Mouse (Mus musculus) forebrain, postnatal 0 days (tissue): ENCODE results near the gene Rbfox3. TPM values are rescaled to one million over a fixed set of nuclear protein-coding genes. Genes with fewer than 3 reads are reported as not detected.

ENCODE experiments used
- ATAC-seq: fragments of 200-750 bp; cut with Nextera tagmentation; 2 replicates; pipeline ENCODE4 v1.8.0; 2017; ENCODE audit warnings: mild to moderate bottlenecking, moderate library complexity
- DNase-seq: peaks from one replicate; pipeline ENCODE4 v3.0.0-alpha.2; 2015
- H3K27ac ChIP-seq: fragments of 300-500 bp; sonication (generic); 2 replicates; pipeline ENCODE4 v1.5.1; 2014; ENCODE audit warnings: low read depth, mild to moderate bottlenecking, antibody characterized with exemption, low read length, moderate library complexity, mixed read lengths
- H3K27me3 ChIP-seq: fragments of 300-500 bp; sonication (generic); 2 replicates; pipeline ENCODE4 v1.6.1; 2014; ENCODE audit warnings: mild to moderate bottlenecking, low read length, mixed read lengths; ENCODE audit not compliant: insufficient read depth
- H3K36me3 ChIP-seq: fragments of 300-500 bp; sonication (generic); 2 replicates; pipeline ENCODE4 v1.6.1; 2014; ENCODE audit warnings: mild to moderate bottlenecking, moderate library complexity; ENCODE audit not compliant: insufficient read depth
- H3K4me1 ChIP-seq: fragments of 300-500 bp; sonication (generic); 2 replicates; pipeline ENCODE4 v1.6.1; 2014; ENCODE audit warnings: antibody characterized with exemption; ENCODE audit not compliant: insufficient read depth
- H3K4me2 ChIP-seq: fragments of 300-500 bp; sonication (generic); 2 replicates; pipeline ENCODE4 v1.6.1; 2014; ENCODE audit warnings: low read depth, mild to moderate bottlenecking, moderate library complexity
- H3K4me3 ChIP-seq: fragments of 300-500 bp; sonication (generic); 2 replicates; pipeline ENCODE4 v1.5.1; 2014; ENCODE audit warnings: low read depth, low read length, mixed read lengths
- H3K9ac ChIP-seq: fragments of 300-500 bp; sonication (generic); 2 replicates; pipeline ENCODE4 v1.6.1; 2014; ENCODE audit warnings: mild to moderate bottlenecking
- H3K9me3 ChIP-seq: fragments of 300-500 bp; sonication (generic); 2 replicates; pipeline ENCODE4 v1.6.1; 2016; ENCODE audit warnings: low read length
- CTCF ChIP-seq: sonication (generic); IDR thresholded peaks from 2 replicates; pipeline ENCODE4 v1.5.1; 2016; ENCODE audit warnings: antibody characterized with exemption, control low read depth, low read depth
- WGBS: fragments of 180-500 bp; shearing (Covaris S2); extraction: QIAGEN DNeasy Blood & Tissue Kit; methylation state at CpG from one replicate; pipeline ENCODE4 v1.1.7; 2014; 5-methylcytosine and 5-hydroxymethylcytosine counted together
- polyA plus RNA-seq: library from polyadenylated mRNA; unstranded; fragments of >200 nt; fragmentation: Nextera tagmentation; extraction: Ambion mirVana; gene quantifications from 2 replicates; pipeline ENCODE4 v1.2.1, GENCODE M21; 2015
- total RNA-seq: library from RNA; depleted of rRNA; stranded (reverse); fragments of >200 nt; gene quantifications from 2 replicates; pipeline ENCODE4 v1.2.3, GENCODE M21; 2014

The Rbfox3 gene
- total and polyA plus RNA-seq, 2 experiments from 2014 or later = 37.3 to 82.3 TPM

GRCm38 (mm10) chr11:118693276-118693675, 218.1 kb downstream of the Rbfox3 start:
- H3K27me3 ChIP-seq = no peaks in the 10 kb centered on the region
- ATAC-seq (no peak), DNase-seq (no peak)
- no peak overlapping the region for H3K9ac ChIP-seq
- no peak overlapping the region for H3K4me3 ChIP-seq
- H3K4me2 ChIP-seq = no peak overlapping the region
- no peaks in the 10 kb centered on the region for H3K9me3 ChIP-seq
- 88% methylated on average over 7 of the region's 7 CpGs for WGBS
- no peak overlapping the region for H3K27ac ChIP-seq
- no peaks in the 10 kb centered on the region for H3K36me3 ChIP-seq
- no peak for TF ChIP-seq CTCF
- H3K4me1 ChIP-seq = no peaks in the 10 kb centered on the region; the same call in 1 of the 2 replicates

- Histone ChIP-seq H3K27ac (no peak overlapping the region), H3K9ac (no peak overlapping the region), H3K4me2 (no peak overlapping the region), H3K9me3 (no peaks in the 10 kb centered on the region), H3K4me1 (no peaks in the 10 kb centered on the region), H3K27me3 (no peaks in the 10 kb centered on the region), H3K4me3 (no peak overlapping the region), H3K36me3 (no peaks in the 10 kb centered on the region)
- no peak for TF ChIP-seq CTCF
- ATAC-seq (no peak), DNase-seq (no peak)
- 86% methylated on average over 8 of the region's 8 CpGs for WGBS
These were observed 221.1 kb downstream of the Rbfox3 start for GRCm38 (mm10) chr11:118690262-118690661.

DNA sequence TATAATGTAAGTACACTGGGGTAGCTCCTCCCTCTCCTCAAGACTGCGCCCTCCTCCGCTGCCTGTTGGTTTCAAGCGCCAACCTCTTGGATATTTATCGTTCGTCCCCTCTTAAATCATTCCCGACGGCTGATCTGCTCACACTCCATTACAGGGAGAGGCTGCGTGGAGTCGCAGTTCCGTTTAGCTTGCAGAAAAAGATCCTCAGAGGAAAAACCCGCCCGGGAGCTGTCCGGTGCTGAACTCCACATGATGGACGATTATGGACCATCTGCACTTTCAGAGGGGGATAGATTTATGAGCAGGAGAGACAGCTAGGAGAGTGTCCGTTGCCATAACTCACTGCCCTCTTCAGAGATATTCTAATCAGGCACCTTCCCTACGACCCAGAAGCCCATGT, 226.0 kb downstream of the Rbfox3 start:
- no peak overlapping the region for H3K4me2 ChIP-seq
- no peak overlapping the region for H3K27ac ChIP-seq
- 0 out of 2 replicates have a peak, but pooled peaks cover 3% of the 10 kb centered on the region for H3K4me1 ChIP-seq
- no peaks in the 10 kb centered on the region for H3K36me3 ChIP-seq
- ATAC-seq (no peak), DNase-seq (no peak)
- no peaks in the 10 kb centered on the region for H3K9me3 ChIP-seq
- no peaks in the 10 kb centered on the region for H3K27me3 ChIP-seq
- no peak overlapping the region for H3K9ac ChIP-seq
- TF ChIP-seq CTCF = no peak
- WGBS = 6% methylated on average over 16 of the region's 16 CpGs
- H3K4me3 ChIP-seq = no peak overlapping the region

DNA sequence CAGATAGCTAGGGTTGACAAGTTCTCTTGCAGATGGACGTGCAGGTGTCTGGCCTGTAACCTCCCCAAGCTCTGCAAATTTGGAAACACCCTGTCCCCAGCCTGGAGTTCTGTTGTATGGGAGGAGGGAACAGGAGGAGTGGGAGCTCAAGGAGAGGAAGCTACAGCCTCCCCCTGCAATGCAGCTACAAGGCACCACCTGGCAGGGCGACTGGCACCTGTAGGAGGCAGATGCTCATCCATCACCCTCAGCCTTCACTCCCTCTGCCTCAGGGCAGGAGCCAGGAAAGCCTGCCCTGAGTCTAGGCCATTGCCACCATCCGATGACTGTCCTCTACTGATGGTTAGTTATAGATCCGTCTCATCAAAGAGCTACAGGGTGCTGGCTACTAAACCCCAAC, 226.7 kb downstream of the Rbfox3 start:
- WGBS = 77% methylated on average over 4 of the region's 4 CpGs
- H3K36me3 ChIP-seq = no peaks in the 10 kb centered on the region
- H3K4me2 ChIP-seq = no peak overlapping the region
- DNase-seq = no peak
- no peaks in the 10 kb centered on the region for H3K27me3 ChIP-seq
- H3K4me1 ChIP-seq = 0 out of 2 replicates have a peak, but pooled peaks cover 4% of the 10 kb centered on the region
- no peak overlapping the region for H3K9ac ChIP-seq
- no peak overlapping the region for H3K4me3 ChIP-seq
- H3K27ac ChIP-seq = no peak overlapping the region
- no peak for TF ChIP-seq CTCF
- no peak for ATAC-seq
- no peaks in the 10 kb centered on the region for H3K9me3 ChIP-seq

GRCm38 (mm10) chr11:118680699-118681098, 230.7 kb downstream of the Rbfox3 start:
- H3K36me3 ChIP-seq = no peaks in the 10 kb centered on the region
- no peak overlapping the region for H3K27ac ChIP-seq
- H3K4me3 ChIP-seq = no peak overlapping the region
- DNase-seq (no peak), ATAC-seq (no peak)
- H3K9ac ChIP-seq = no peak overlapping the region
- H3K27me3 ChIP-seq = no peaks in the 10 kb centered on the region
- 0 out of 2 replicates have a peak, but pooled peaks cover 4% of the 10 kb centered on the region for H3K4me1 ChIP-seq
- no peaks in the 10 kb centered on the region for H3K9me3 ChIP-seq
- WGBS = 45% methylated on average over 10 of the region's 10 CpGs
- no peak overlapping the region for H3K4me2 ChIP-seq
- TF ChIP-seq CTCF = no peak

GRCm38 (mm10) chr11:118679736-118680410, 231.5 kb downstream of the Rbfox3 start:
- ATAC-seq (no peak), DNase-seq (no peak)
- 0 out of 2 replicates have a peak, but pooled peaks cover 4% of the 10 kb centered on the region for H3K4me1 ChIP-seq
- no peak overlapping the region for H3K27ac ChIP-seq
- H3K4me3 ChIP-seq = no peak overlapping the region
- H3K4me2 ChIP-seq = no peak overlapping the region
- no peaks in the 10 kb centered on the region for H3K36me3 ChIP-seq
- H3K9ac ChIP-seq = no peak overlapping the region
- 61% methylated on average over 24 of the region's 24 CpGs for WGBS
- no peaks in the 10 kb centered on the region for H3K9me3 ChIP-seq
- no peaks in the 10 kb centered on the region for H3K27me3 ChIP-seq
- TF ChIP-seq CTCF = no peak

DNA sequence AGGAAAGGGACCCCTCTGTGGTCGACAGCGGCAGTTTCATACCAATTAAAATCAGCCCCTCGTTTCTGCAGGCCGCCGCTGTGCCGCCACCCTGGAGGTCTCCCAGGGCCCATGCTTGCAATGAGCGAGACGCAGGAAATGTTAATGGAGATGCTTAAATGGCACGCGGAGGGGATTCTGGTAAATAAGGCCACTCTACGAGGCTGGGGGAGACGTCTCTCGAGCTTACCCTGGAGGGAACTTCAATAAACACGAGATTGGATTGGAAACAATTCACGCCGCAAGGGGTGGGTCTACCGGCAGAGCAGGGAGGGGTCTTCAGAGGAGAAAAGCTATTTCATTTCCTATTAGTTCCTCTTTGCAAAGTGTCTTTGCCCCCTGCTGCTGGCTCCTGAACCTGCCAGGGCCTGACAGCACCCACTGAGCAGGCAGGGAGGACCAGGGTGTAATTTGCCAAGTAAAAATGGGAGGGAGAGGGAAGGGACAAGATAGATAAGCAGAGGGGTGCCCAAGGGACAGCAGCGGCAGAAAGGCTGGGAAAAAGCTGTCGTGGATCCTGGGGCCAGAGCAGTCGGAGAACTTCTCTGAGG, 232.8 kb downstream of the Rbfox3 start:
- H3K9ac ChIP-seq = no peak overlapping the region
- no peak overlapping the region for H3K4me2 ChIP-seq
- no peak for TF ChIP-seq CTCF
- WGBS = 21% methylated on average over 20 of the region's 20 CpGs
- H3K9me3 ChIP-seq = no peaks in the 10 kb centered on the region
- no peak for DNase-seq
- H3K36me3 ChIP-seq = no peaks in the 10 kb centered on the region
- ATAC-seq = no peak
- H3K4me1 ChIP-seq = 0 out of 2 replicates have a peak, but pooled peaks cover 4% of the 10 kb centered on the region
- no peak overlapping the region for H3K4me3 ChIP-seq
- no peaks in the 10 kb centered on the region for H3K27me3 ChIP-seq
- H3K27ac ChIP-seq = no peak overlapping the region
